Mouse (Mus musculus): Measurements from ENCODE around the gene Cpeb3. TPM values are rescaled to one million over a fixed set of nuclear protein-coding genes. Genes with fewer than 3 reads are reported as not detected.
"Not testable (repeated sequence)": the region's sequence is repeated elsewhere in the genome, so short reads cannot be mapped to it uniquely, and the experiment has no call there.

The Cpeb3 gene
- polyA plus RNA-seq, 1 experiment from 2014 or later, result 0.98 TPM

- no peaks in the 10 kb centered on the region for H3K4me1 ChIP-seq (replicated peaks; ENCODE audit: control insufficient read depth, insufficient read depth, low read length)
- H3K9ac ChIP-seq (ENCODE audit: low read length), result no peak overlapping the region
- no peaks in the 10 kb centered on the region for H3K27me3 ChIP-seq (ENCODE audit: control insufficient read depth, insufficient read depth, low read depth, low read length)
- H3K27ac ChIP-seq (ENCODE audit: low read length), result no peak overlapping the region
- 30% methylated on average over 2 of the region's 2 CpGs for WGBS
- H3K4me3 ChIP-seq (ENCODE audit: low read length), result no peak overlapping the region
- ATAC-seq (ENCODE audit: low read depth), result no peak
- no peak overlapping the region for H3K4me2 ChIP-seq (ENCODE audit: low read depth, low read length)
- no peaks in the 10 kb centered on the region for H3K9me3 ChIP-seq (ENCODE audit: control insufficient read depth, low read length)
- H3K36me3 ChIP-seq (ENCODE audit: control insufficient read depth, insufficient read depth, low read length), result no peaks in the 10 kb centered on the region
These were observed 71.3 kb downstream of the Cpeb3 start for GRCm38 (mm10) chr19:37137133-37137532.

GRCm38 (mm10) chr19:37135459-37135858 lies 72.9 kb downstream of the Cpeb3 start:
- H3K4me3 ChIP-seq (ENCODE audit: low read length); H3K9ac ChIP-seq (ENCODE audit: low read length): not testable (repeated sequence)
- 90% methylated on average over 2 of the region's 2 CpGs for WGBS

GRCm38 (mm10) chr19:37133666-37134065 lies 74.7 kb downstream of the Cpeb3 start:
- no peaks in the 10 kb centered on the region for H3K27me3 ChIP-seq (ENCODE audit: control insufficient read depth, insufficient read depth, low read depth, low read length)
- 89% methylated on average over 4 of the region's 4 CpGs for WGBS
- no peak overlapping the region for H3K4me3 ChIP-seq (ENCODE audit: low read length)
- H3K27ac ChIP-seq (ENCODE audit: low read length), result no peak overlapping the region
- H3K9ac ChIP-seq (ENCODE audit: low read length), result no peak overlapping the region
- H3K4me1 ChIP-seq (replicated peaks; ENCODE audit: control insufficient read depth, insufficient read depth, low read length), result no peaks in the 10 kb centered on the region
- H3K4me2 ChIP-seq (ENCODE audit: low read depth, low read length), result no peak overlapping the region
- no peak for ATAC-seq (ENCODE audit: low read depth)
- H3K9me3 ChIP-seq (ENCODE audit: control insufficient read depth, low read length), result no peaks in the 10 kb centered on the region
- H3K36me3 ChIP-seq (ENCODE audit: control insufficient read depth, insufficient read depth, low read length), result no peaks in the 10 kb centered on the region

More at GRCm38 (mm10) chr19:37135459-37135858, 72.9 kb downstream of the Cpeb3 start:
- not testable (repeated sequence) for H3K36me3 ChIP-seq (ENCODE audit: control insufficient read depth, insufficient read depth, low read length); ATAC-seq (ENCODE audit: low read depth); H3K4me1 ChIP-seq (replicated peaks; ENCODE audit: control insufficient read depth, insufficient read depth, low read length); H3K27ac ChIP-seq (ENCODE audit: low read length); H3K27me3 ChIP-seq (ENCODE audit: control insufficient read depth, insufficient read depth, low read depth, low read length); H3K4me2 ChIP-seq (ENCODE audit: low read depth, low read length); H3K9me3 ChIP-seq (ENCODE audit: control insufficient read depth, low read length)

GRCm38 (mm10) chr19:37131660-37132059 lies 76.7 kb downstream of the Cpeb3 start:
- Histone ChIP-seq H3K36me3 (ENCODE audit: control insufficient read depth, insufficient read depth, low read length) (no peaks in the 10 kb centered on the region), H3K4me1 (replicated peaks; ENCODE audit: control insufficient read depth, insufficient read depth, low read length) (no peaks in the 10 kb centered on the region), H3K4me3 (ENCODE audit: low read length) (no peak overlapping the region), H3K4me2 (ENCODE audit: low read depth, low read length) (no peak overlapping the region), H3K9ac (ENCODE audit: low read length) (no peak overlapping the region), H3K9me3 (ENCODE audit: control insufficient read depth, low read length) (no peaks in the 10 kb centered on the region), H3K27ac (ENCODE audit: low read length) (no peak overlapping the region), H3K27me3 (ENCODE audit: control insufficient read depth, insufficient read depth, low read depth, low read length) (no peaks in the 10 kb centered on the region)
- 45% methylated on average over 1 of the region's 1 CpGs for WGBS
- no peak for ATAC-seq (ENCODE audit: low read depth)

- ATAC-seq (ENCODE audit: low read depth), result no peak
- WGBS, result 90% methylated on average over 4 of the region's 4 CpGs
- H3K9ac ChIP-seq (ENCODE audit: low read length), result no peak overlapping the region
These were observed 79.9 kb downstream of the Cpeb3 start for GRCm38 (mm10) chr19:37128461-37128860.

GRCm38 (mm10) chr19:37127018-37127567 lies 81.3 kb downstream of the Cpeb3 start:
- Histone ChIP-seq H3K4me2 (ENCODE audit: low read depth, low read length) (no peak overlapping the region), H3K27me3 (ENCODE audit: control insufficient read depth, insufficient read depth, low read depth, low read length) (no peaks in the 10 kb centered on the region), H3K4me3 (ENCODE audit: low read length) (no peak overlapping the region), H3K27ac (ENCODE audit: low read length) (no peak overlapping the region), H3K4me1 (replicated peaks; ENCODE audit: control insufficient read depth, insufficient read depth, low read length) (no peaks in the 10 kb centered on the region), H3K9me3 (ENCODE audit: control insufficient read depth, low read length) (no peaks in the 10 kb centered on the region), H3K36me3 (ENCODE audit: control insufficient read depth, insufficient read depth, low read length) (no peaks in the 10 kb centered on the region), H3K9ac (ENCODE audit: low read length) (no peak overlapping the region)
- no peak for ATAC-seq (ENCODE audit: low read depth)
- 57% methylated on average over 5 of the region's 5 CpGs for whole genome bisulfite sequencing

More at GRCm38 (mm10) chr19:37128461-37128860, 79.9 kb downstream of the Cpeb3 start:
- no peak overlapping the region for H3K4me2 ChIP-seq (ENCODE audit: low read depth, low read length)
- no peak overlapping the region for H3K27ac ChIP-seq (ENCODE audit: low read length)
- no peak overlapping the region for H3K4me3 ChIP-seq (ENCODE audit: low read length)
- no peaks in the 10 kb centered on the region for H3K9me3 ChIP-seq (ENCODE audit: control insufficient read depth, low read length)
- H3K4me1 ChIP-seq (replicated peaks; ENCODE audit: control insufficient read depth, insufficient read depth, low read length), result no peaks in the 10 kb centered on the region
- no peaks in the 10 kb centered on the region for H3K36me3 ChIP-seq (ENCODE audit: control insufficient read depth, insufficient read depth, low read length)
- H3K27me3 ChIP-seq (ENCODE audit: control insufficient read depth, insufficient read depth, low read depth, low read length), result no peaks in the 10 kb centered on the region

- Histone ChIP-seq H3K27me3 (ENCODE audit: control insufficient read depth, insufficient read depth, low read depth, low read length) (no peaks in the 10 kb centered on the region), H3K27ac (ENCODE audit: low read length) (no peak overlapping the region), H3K36me3 (ENCODE audit: control insufficient read depth, insufficient read depth, low read length) (no peaks in the 10 kb centered on the region), H3K9ac (ENCODE audit: low read length) (no peak overlapping the region), H3K4me2 (ENCODE audit: low read depth, low read length) (no peak overlapping the region), H3K9me3 (ENCODE audit: control insufficient read depth, low read length) (no peaks in the 10 kb centered on the region), H3K4me3 (ENCODE audit: low read length) (no peak overlapping the region), H3K4me1 (replicated peaks; ENCODE audit: control insufficient read depth, insufficient read depth, low read length) (no peaks in the 10 kb centered on the region)
- no peak for ATAC-seq (ENCODE audit: low read depth)
These were observed 83.4 kb downstream of the Cpeb3 start for GRCm38 (mm10) chr19:37124961-37125360.

- H3K9ac ChIP-seq (ENCODE audit: low read length), result no peak overlapping the region
- ATAC-seq (ENCODE audit: low read depth), result no peak
These were observed 89.1 kb downstream of the Cpeb3 start for GRCm38 (mm10) chr19:37119281-37119680.

GRCm38 (mm10) chr19:37115824-37116223 lies 92.6 kb downstream of the Cpeb3 start:
- no peak for ATAC-seq (ENCODE audit: low read depth)
- H3K27me3 ChIP-seq (ENCODE audit: control insufficient read depth, insufficient read depth, low read depth, low read length), result no peaks in the 10 kb centered on the region
- no peaks in the 10 kb centered on the region for H3K9me3 ChIP-seq (ENCODE audit: control insufficient read depth, low read length)
- WGBS, result 80% methylated on average over 1 of the region's 1 CpGs
- H3K27ac ChIP-seq (ENCODE audit: low read length), result no peak overlapping the region
- no peak overlapping the region for H3K4me3 ChIP-seq (ENCODE audit: low read length)
- no peak overlapping the region for H3K4me2 ChIP-seq (ENCODE audit: low read depth, low read length)
- no peaks in the 10 kb centered on the region for H3K4me1 ChIP-seq (replicated peaks; ENCODE audit: control insufficient read depth, insufficient read depth, low read length)
- H3K36me3 ChIP-seq (ENCODE audit: control insufficient read depth, insufficient read depth, low read length), result no peaks in the 10 kb centered on the region
- H3K9ac ChIP-seq (ENCODE audit: low read length), result no peak overlapping the region

More at GRCm38 (mm10) chr19:37119281-37119680, 89.1 kb downstream of the Cpeb3 start:
- no peaks in the 10 kb centered on the region for H3K9me3 ChIP-seq (ENCODE audit: control insufficient read depth, low read length)
- no peak overlapping the region for H3K27ac ChIP-seq (ENCODE audit: low read length)
- H3K4me2 ChIP-seq (ENCODE audit: low read depth, low read length), result no peak overlapping the region
- H3K27me3 ChIP-seq (ENCODE audit: control insufficient read depth, insufficient read depth, low read depth, low read length), result no peaks in the 10 kb centered on the region
- 32% methylated on average over 2 of the region's 2 CpGs for WGBS
- no peak overlapping the region for H3K4me3 ChIP-seq (ENCODE audit: low read length)
- no peaks in the 10 kb centered on the region for H3K36me3 ChIP-seq (ENCODE audit: control insufficient read depth, insufficient read depth, low read length)
- H3K4me1 ChIP-seq (replicated peaks; ENCODE audit: control insufficient read depth, insufficient read depth, low read length), result no peaks in the 10 kb centered on the region

- H3K27me3 ChIP-seq (ENCODE audit: control insufficient read depth, insufficient read depth, low read depth, low read length), result no peaks in the 10 kb centered on the region
- no peaks in the 10 kb centered on the region for H3K36me3 ChIP-seq (ENCODE audit: control insufficient read depth, insufficient read depth, low read length)
- no peak overlapping the region for H3K27ac ChIP-seq (ENCODE audit: low read length)
- H3K9ac ChIP-seq (ENCODE audit: low read length), result no peak overlapping the region
- no peak overlapping the region for H3K4me2 ChIP-seq (ENCODE audit: low read depth, low read length)
- 80% methylated on average over 8 of the region's 8 CpGs for WGBS
- no peaks in the 10 kb centered on the region for H3K9me3 ChIP-seq (ENCODE audit: control insufficient read depth, low read length)
- no peak overlapping the region for H3K4me3 ChIP-seq (ENCODE audit: low read length)
- ATAC-seq (ENCODE audit: low read depth), result no peak
- H3K4me1 ChIP-seq (replicated peaks; ENCODE audit: control insufficient read depth, insufficient read depth, low read length), result no peaks in the 10 kb centered on the region
These were observed 93.0 kb downstream of the Cpeb3 start for GRCm38 (mm10) chr19:37115374-37115773.
